Mouse (Mus musculus): Measurements from ENCODE around the gene Olfr433.
"Not testable (repeated sequence)": the region's sequence is repeated elsewhere in the genome, so short reads cannot be mapped to it uniquely, and the experiment has no call there.

Olfr433 gene

GRCm38 (mm10) chr1:174040523-174041177 is at the start of gene Olfr433:
Gene Olfr433 (plus strand): TSS chr1:174040705.
- peak; percentile 16 for DNase-seq

GRCm38 (mm10) chr1:173995003-173995402 is 45.5 kb upstream of the Olfr433 start:
- no peak for DNase-seq

- DNase-seq, result not testable (repeated sequence)
These were observed 36.0 kb upstream of the Olfr433 start for GRCm38 (mm10) chr1:174004352-174005109.

GRCm38 (mm10) chr1:174007050-174007449 is 33.5 kb upstream of the Olfr433 start:
- DNase-seq, result not testable (repeated sequence)

- DNase-seq, result no peak
These were observed 8.8 kb upstream of the Olfr433 start, which contains the start of gene Ifi205 for GRCm38 (mm10) chr1:174031698-174032097. Gene Ifi205 (minus strand): TSS chr1:174031810.

GRCm38 (mm10) chr1:174035841-174036240 is 4.7 kb upstream of the Olfr433 start:
- no peak for DNase-seq

GRCm38 (mm10) chr1:174038480-174038879 is 2.0 kb upstream of the Olfr433 start:
- no peak for DNase-seq

GRCm38 (mm10) chr1:174042091-174042884 is 1.8 kb downstream of the Olfr433 start:
- not testable (repeated sequence) for DNase-seq

- no peak for DNase-seq
These were observed 3.9 kb downstream of the Olfr433 start for GRCm38 (mm10) chr1:174044431-174044830.

GRCm38 (mm10) chr1:174048227-174048626 is 7.7 kb downstream of the Olfr433 start:
- DNase-seq, result not testable (repeated sequence)

- DNase-seq, result no peak
These were observed 8.4 kb downstream of the Olfr433 start, which contains the start of gene Olfr432 for GRCm38 (mm10) chr1:174048893-174049292. Gene Olfr432 (plus strand): TSS chr1:174049205.

GRCm38 (mm10) chr1:174049357-174049756 is 8.9 kb downstream of the Olfr433 start:
- not testable (repeated sequence) for DNase-seq

GRCm38 (mm10) chr1:174050532-174050931 is 10.0 kb downstream of the Olfr433 start:
- DNase-seq, result no peak

GRCm38 (mm10) chr1:174051515-174051914 is 11.0 kb downstream of the Olfr433 start:
- no peak for DNase-seq

GRCm38 (mm10) chr1:174051931-174052536 is 11.5 kb downstream of the Olfr433 start:
- DNase-seq, result no peak

- DNase-seq, result no peak
These were observed 12.5 kb downstream of the Olfr433 start for GRCm38 (mm10) chr1:174052981-174053380.

- no peak for DNase-seq
These were observed 14.7 kb downstream of the Olfr433 start for GRCm38 (mm10) chr1:174055248-174055647.

GRCm38 (mm10) chr1:174066305-174066704 is 25.8 kb downstream of the Olfr433 start, which contains the start of gene Olfr430:
Gene Olfr430 (plus strand): TSS chr1:174066605.
- DNase-seq, result no peak

- DNase-seq, result no peak
These were observed 43.5 kb downstream of the Olfr433 start, which contains the start of gene Olfr429 for GRCm38 (mm10) chr1:174084031-174084430. Gene Olfr429 (plus strand): TSS chr1:174084331.
